Mouse (Mus musculus): Measurements from ENCODE around the gene Ppie. TPM values are rescaled to one million over a fixed set of nuclear protein-coding genes. Genes with fewer than 3 reads are reported as not detected.
"Not testable (repeated sequence)": the region's sequence is repeated elsewhere in the genome, so short reads cannot be mapped to it uniquely, and the experiment has no call there.

Ppie gene
- polyA plus RNA-seq, 1 experiment: 34.8 TPM

GRCm38 (mm10) chr4:123110751-123111150 lies 29.0 kb downstream of the Ppie start:
- TF ChIP-seq POLR2A (IDR thresholded peaks at IDR 0.05; ENCODE audit: borderline replicate concordance, extremely low read depth, insufficient read depth, insufficient read length, poor library complexity, severe bottlenecking) (no peak), CTCF (IDR thresholded peaks at IDR 0.05; ENCODE audit: borderline replicate concordance, extremely low read depth, insufficient read depth, insufficient read length) (no peak)
- no peak for DNase-seq (ENCODE audit: low read depth)

DNA sequence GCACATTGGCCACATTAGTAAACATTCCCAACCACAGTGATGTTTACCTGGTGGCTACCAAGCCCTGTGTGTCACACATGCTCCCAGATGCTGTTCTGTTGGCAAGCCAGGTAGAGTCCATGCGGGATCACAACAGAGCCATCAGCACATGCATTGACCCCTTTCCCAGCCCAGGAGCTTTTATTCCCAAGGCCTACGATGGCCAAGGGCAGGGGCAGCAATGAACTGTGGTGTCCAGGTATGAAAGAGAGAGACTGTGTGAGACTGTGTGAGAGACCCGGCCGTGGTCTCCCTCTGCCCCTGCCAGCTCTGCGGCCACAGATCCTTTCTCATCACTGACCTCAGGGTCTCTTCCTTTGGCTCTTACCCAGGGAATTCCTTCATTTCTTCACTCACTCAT lies 31.7 kb downstream of the Ppie start:
- no peak for TF ChIP-seq POLR2A (IDR thresholded peaks at IDR 0.05; ENCODE audit: borderline replicate concordance, extremely low read depth, insufficient read depth, insufficient read length, poor library complexity, severe bottlenecking)
- DNase-seq (ENCODE audit: low read depth): no peak

GRCm38 (mm10) chr4:123106864-123107263 lies 32.9 kb downstream of the Ppie start:
- TF ChIP-seq POLR2A (IDR thresholded peaks at IDR 0.05; ENCODE audit: borderline replicate concordance, extremely low read depth, insufficient read depth, insufficient read length, poor library complexity, severe bottlenecking) (no peak), CTCF (IDR thresholded peaks at IDR 0.05; ENCODE audit: borderline replicate concordance, extremely low read depth, insufficient read depth, insufficient read length) (no peak)
- no peak for DNase-seq (ENCODE audit: low read depth)

GRCm38 (mm10) chr4:123105929-123106328 lies 33.8 kb downstream of the Ppie start:
- not testable (repeated sequence) for DNase-seq (ENCODE audit: low read depth)

- DNase-seq (ENCODE audit: low read depth): no peak
- no peak for TF ChIP-seq CTCF (IDR thresholded peaks at IDR 0.05; ENCODE audit: borderline replicate concordance, extremely low read depth, insufficient read depth, insufficient read length)
- no peak for TF ChIP-seq POLR2A (IDR thresholded peaks at IDR 0.05; ENCODE audit: borderline replicate concordance, extremely low read depth, insufficient read depth, insufficient read length, poor library complexity, severe bottlenecking)
These were observed 34.3 kb downstream of the Ppie start for GRCm38 (mm10) chr4:123105451-123105790.

DNA sequence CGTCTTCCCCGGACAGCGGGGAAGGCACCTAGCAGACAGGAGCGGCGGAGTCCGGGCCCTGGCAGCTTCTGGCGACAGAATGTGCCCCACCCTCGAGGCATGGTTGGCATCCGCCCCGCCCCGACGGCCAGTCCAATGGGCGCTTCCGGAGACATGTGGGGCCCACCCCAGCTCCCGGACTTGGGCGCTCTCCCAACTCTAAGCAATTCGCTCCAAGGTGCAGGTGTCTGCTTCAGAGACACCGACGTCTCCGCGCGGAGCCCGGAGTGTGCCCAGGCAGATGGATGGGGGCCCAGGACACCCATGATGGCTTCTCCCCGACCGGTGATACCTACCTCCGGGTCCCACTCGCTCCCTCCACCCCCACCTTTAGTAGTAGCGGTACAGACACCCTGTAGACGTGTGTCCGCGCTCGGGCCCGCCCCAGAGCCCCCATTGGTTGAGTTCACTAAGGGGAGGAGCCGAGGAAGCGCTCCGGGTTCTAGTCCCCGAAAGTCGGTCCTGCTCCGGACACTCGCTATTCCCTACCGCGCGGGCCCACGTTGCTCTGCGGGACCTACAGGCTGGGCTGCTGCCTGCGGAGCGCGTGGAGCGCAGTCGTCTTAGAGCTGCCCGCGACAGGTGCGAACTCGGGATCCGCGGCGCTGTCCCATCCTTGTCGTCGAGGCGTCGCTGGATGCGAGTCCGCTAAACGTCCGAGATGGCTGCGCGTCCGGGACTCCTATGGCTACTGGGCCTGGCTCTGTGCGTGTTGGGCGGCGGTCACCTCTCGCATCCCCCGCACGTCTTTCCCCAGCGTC lies 34.9 kb downstream of the Ppie start, which contains the start of gene Bmp8b:
Bmp8b (plus strand) TSS at position 515 of the 800 bp plus-strand sequence.
- TF ChIP-seq CTCF (IDR thresholded peaks at IDR 0.05; ENCODE audit: borderline replicate concordance, extremely low read depth, insufficient read depth, insufficient read length): no peak
- no peak for TF ChIP-seq POLR2A (IDR thresholded peaks at IDR 0.05; ENCODE audit: borderline replicate concordance, extremely low read depth, insufficient read depth, insufficient read length, poor library complexity, severe bottlenecking)
- peak; percentile 11 for DNase-seq (ENCODE audit: low read depth)

DNA sequence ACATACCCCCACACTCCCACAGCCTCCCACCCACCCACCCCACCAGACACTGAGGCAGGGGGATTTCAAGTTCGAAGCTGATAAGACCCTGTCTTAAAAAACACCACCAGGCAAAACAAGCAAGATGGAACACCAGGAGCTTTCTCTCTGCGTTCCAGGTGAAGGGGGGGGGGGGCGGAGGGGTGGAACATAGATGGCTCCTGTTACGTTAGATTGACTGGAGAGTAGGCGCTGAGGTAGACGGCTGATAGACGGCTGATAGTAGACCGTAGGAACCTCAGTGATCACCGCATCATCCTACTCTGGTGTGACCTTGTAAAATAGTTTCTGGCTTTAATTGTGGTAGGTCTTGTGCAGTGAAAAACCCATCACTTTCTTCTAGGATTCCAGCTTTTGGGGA lies 45.9 kb downstream of the Ppie start:
- TF ChIP-seq CTCF (IDR thresholded peaks at IDR 0.05; ENCODE audit: borderline replicate concordance, extremely low read depth, insufficient read depth, insufficient read length): no peak
- no peak for TF ChIP-seq POLR2A (IDR thresholded peaks at IDR 0.05; ENCODE audit: borderline replicate concordance, extremely low read depth, insufficient read depth, insufficient read length, poor library complexity, severe bottlenecking)
- no peak for DNase-seq (ENCODE audit: low read depth)

GRCm38 (mm10) chr4:123093064-123093776 lies 46.5 kb downstream of the Ppie start:
- no peak for TF ChIP-seq CTCF (IDR thresholded peaks at IDR 0.05; ENCODE audit: borderline replicate concordance, extremely low read depth, insufficient read depth, insufficient read length)
- TF ChIP-seq POLR2A (IDR thresholded peaks at IDR 0.05; ENCODE audit: borderline replicate concordance, extremely low read depth, insufficient read depth, insufficient read length, poor library complexity, severe bottlenecking): no peak
- DNase-seq (ENCODE audit: low read depth): no peak

GRCm38 (mm10) chr4:123092621-123093020 lies 47.1 kb downstream of the Ppie start:
- no peak for TF ChIP-seq POLR2A (IDR thresholded peaks at IDR 0.05; ENCODE audit: borderline replicate concordance, extremely low read depth, insufficient read depth, insufficient read length, poor library complexity, severe bottlenecking)
- TF ChIP-seq CTCF (IDR thresholded peaks at IDR 0.05; ENCODE audit: borderline replicate concordance, extremely low read depth, insufficient read depth, insufficient read length): no peak
- DNase-seq (ENCODE audit: low read depth): no peak

- DNase-seq (ENCODE audit: low read depth): no peak
- no peak for TF ChIP-seq POLR2A (IDR thresholded peaks at IDR 0.05; ENCODE audit: borderline replicate concordance, extremely low read depth, insufficient read depth, insufficient read length, poor library complexity, severe bottlenecking)
These were observed 53.4 kb downstream of the Ppie start for GRCm38 (mm10) chr4:123086381-123086780.

DNA sequence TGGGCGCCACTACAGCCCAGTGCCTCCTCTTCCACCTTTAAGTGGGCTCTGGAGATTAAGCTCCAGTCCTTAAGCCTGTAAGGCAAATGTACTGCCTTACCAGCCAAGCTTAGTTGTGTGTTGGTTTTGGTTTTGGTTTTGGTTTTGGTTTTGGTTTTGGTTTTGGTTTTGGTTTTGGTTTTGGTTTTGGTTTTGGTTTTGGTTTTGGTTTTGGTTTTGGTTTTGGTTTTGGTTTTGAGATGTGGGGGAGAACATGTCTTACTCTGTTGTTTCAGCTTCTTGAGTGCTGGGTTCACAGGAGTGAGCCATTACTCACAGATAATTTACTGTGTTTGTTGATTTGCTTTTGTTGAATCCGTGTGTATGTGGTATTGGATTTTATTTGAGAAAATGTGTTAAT lies 54.5 kb downstream of the Ppie start:
- TF ChIP-seq CTCF (IDR thresholded peaks at IDR 0.05; ENCODE audit: borderline replicate concordance, extremely low read depth, insufficient read depth, insufficient read length) (no peak), POLR2A (IDR thresholded peaks at IDR 0.05; ENCODE audit: borderline replicate concordance, extremely low read depth, insufficient read depth, insufficient read length, poor library complexity, severe bottlenecking) (no peak)
- no peak for DNase-seq (ENCODE audit: low read depth)

- DNase-seq (ENCODE audit: low read depth): no peak
- no peak for TF ChIP-seq POLR2A (IDR thresholded peaks at IDR 0.05; ENCODE audit: borderline replicate concordance, extremely low read depth, insufficient read depth, insufficient read length, poor library complexity, severe bottlenecking)
- no peak for TF ChIP-seq CTCF (IDR thresholded peaks at IDR 0.05; ENCODE audit: borderline replicate concordance, extremely low read depth, insufficient read depth, insufficient read length)
These were observed 56.3 kb downstream of the Ppie start for GRCm38 (mm10) chr4:123083323-123083902.

Measured in brain, embryonic 14.5 days (tissue).